Mouse (Mus musculus): Measurements from ENCODE around the gene S100a13. TPM values are rescaled to one million over a fixed set of nuclear protein-coding genes. Genes with fewer than 3 reads are reported as not detected.

S100a13 gene
- total RNA-seq, 1 experiment from 2014 or later: 112 TPM

DNA sequence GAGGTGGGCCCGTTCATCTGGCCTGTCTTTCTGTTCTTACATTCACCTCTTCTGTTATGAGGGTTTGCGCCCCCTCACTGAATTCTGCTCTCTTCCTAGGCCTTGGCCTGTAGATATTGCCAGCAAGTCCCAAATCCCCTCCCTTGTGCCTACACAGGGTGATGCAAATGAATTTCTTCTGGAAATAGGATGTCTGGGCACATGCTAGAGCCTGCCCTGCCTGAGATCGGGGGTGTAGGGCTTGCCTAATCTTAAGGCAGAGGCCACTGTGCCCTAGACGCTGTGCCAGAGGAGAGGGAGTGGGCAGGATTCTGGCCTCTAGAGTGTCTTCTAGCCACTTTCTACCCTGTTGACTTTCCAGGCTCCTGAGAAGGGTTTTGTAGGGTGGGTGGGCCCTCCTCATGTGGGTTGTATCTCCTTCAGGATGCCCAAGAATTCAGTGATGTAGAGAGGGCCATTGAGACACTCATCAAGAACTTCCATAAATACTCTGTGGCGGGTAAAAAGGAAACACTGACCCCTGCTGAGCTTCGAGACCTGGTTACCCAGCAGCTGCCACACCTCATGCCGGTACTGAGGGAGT lies 13.1 kb downstream of the S100a13 start:
- ATAC-seq (replicated peaks in 1 of 2; ENCODE audit: insufficient read depth in 1 of 2, low FRiP score in 2 of 2, low TSS enrichment in 1 of 2, low read depth in 1 of 2, poor library complexity in 2 of 2, severe bottlenecking in 2 of 2): no peak

DNA sequence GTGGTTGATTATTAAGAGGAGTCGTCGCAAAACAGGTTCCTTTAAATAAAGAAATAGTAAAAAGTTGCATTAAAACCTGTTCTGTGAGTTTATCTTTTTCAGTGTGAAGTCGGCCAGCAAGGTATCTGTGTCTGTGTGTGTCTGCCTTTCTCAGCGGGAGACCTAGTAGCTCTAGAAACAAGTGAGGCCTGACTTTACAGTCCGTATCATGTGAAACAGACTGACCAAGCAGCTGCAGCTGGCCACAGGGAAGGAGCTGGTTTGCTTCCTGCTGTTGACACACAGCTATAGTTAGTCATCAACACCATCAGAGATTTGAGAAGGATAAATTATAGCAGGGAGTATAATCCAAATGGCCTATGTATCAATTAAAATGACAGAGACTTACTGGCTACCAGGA lies 17.5 kb downstream of the S100a13 start:
- no peak for ATAC-seq (replicated peaks in 1 of 2; ENCODE audit: insufficient read depth in 1 of 2, low FRiP score in 2 of 2, low TSS enrichment in 1 of 2, low read depth in 1 of 2, poor library complexity in 2 of 2, severe bottlenecking in 2 of 2)

DNA sequence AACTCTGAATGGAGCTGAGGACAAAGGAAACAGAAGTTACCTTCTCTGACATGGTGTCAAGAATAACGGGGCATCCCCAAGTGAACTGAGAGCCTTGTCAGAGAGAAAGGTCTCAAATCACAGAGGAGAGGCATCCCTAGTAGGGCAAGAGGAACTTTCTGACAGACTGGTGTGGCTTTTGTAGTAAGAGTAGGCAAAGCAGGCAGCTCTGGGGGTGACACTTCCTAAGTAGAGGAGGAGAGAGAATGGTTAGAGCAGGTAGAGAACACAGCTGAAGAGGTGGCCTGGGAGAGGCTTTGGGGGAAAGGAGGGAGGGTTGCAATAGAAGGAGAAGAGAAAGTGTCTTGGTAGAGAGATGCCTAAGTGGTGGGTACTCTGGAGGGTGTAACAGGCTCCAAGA lies 21.2 kb downstream of the S100a13 start:
- ATAC-seq (replicated peaks in 1 of 2; ENCODE audit: insufficient read depth in 1 of 2, low FRiP score in 2 of 2, low TSS enrichment in 1 of 2, low read depth in 1 of 2, poor library complexity in 2 of 2, severe bottlenecking in 2 of 2): no peak

DNA sequence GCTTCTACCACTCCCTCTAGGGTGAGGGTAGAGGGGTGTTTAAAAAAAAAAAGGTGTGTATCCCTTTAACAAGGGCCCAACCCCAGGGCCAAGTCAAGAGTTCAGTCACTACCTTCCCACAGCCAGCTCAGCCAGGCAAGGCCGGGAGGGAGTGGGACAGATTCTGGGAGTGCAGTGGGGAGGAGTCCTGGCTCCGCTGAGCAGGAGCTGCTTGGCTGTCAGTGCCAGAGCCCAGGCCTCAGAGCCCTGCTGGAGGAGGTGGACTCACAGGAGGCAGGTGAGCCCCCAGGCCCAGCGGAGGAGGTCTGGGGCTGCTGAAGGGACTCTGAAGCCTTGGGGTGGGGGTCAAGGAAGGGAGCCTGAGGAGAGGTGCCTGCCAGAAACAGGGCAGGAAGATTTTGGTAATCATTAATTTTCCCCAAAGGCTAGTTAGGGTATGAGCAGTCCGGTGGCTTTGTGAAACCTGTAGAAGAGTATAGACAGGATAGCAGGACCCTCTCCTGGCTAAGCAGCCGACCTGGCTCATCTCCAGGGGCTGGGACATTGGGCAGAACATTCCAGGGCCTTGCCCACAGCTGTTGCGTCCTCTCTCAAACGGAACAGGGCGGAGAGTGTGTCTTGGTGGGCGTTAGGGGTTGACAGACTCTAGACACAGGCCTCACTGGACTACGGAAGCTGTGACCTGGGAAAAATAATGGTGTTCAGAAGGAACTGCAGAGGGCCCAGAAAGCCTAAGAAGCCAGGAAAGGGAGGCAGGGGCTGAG lies 23.1 kb downstream of the S100a13 start, which contains the start of gene S100a16:
S100a16 (plus strand) TSS at position 114 of the 764 bp plus-strand sequence.
- ATAC-seq (replicated peaks in 1 of 2; ENCODE audit: insufficient read depth in 1 of 2, low FRiP score in 2 of 2, low TSS enrichment in 1 of 2, low read depth in 1 of 2, poor library complexity in 2 of 2, severe bottlenecking in 2 of 2): no peak

DNA sequence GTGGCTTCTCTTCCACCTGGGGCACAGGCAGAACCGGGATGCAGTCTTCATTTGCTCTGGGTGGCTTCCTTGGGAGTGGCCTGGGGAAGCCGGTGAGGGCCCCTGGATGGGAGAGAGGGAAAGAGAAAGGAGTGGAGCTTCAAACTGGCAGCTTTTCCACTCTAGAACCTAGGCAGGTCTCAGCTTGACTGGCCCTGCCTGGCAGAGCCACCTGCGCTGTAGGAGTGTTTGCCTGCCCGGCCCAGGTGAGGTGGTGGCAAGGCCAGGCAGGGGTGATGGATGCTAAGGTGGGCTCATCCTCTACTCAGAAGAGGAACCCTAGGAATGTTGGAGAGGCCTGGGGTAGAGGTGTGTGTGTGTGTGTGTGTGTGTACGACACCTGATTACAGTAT lies 23.7 kb downstream of the S100a13 start:
- ATAC-seq (replicated peaks in 1 of 2; ENCODE audit: insufficient read depth in 1 of 2, low FRiP score in 2 of 2, low TSS enrichment in 1 of 2, low read depth in 1 of 2, poor library complexity in 2 of 2, severe bottlenecking in 2 of 2): no peak

DNA sequence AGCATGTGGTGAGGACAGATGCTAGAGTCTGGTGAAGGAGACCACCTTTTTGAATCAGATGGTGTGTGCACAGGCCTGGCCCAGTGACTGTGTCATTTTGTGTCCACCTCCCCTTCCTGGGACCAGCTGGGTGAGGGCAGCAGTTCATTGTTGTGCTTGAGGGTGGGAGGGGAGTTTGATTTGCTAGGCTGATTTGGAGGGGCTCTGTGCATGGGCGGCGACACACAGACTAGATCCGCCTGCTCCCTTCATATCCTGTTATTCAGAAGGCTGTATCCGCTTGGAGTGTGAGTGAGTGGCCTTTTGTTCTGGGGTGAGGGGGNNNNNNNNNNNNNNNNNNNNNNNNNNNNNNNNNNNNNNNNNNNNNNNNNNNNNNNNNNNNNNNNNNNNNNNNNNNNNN lies 26.7 kb downstream of the S100a13 start:
- no peak for ATAC-seq (replicated peaks in 1 of 2; ENCODE audit: insufficient read depth in 1 of 2, low FRiP score in 2 of 2, low TSS enrichment in 1 of 2, low read depth in 1 of 2, poor library complexity in 2 of 2, severe bottlenecking in 2 of 2)

DNA sequence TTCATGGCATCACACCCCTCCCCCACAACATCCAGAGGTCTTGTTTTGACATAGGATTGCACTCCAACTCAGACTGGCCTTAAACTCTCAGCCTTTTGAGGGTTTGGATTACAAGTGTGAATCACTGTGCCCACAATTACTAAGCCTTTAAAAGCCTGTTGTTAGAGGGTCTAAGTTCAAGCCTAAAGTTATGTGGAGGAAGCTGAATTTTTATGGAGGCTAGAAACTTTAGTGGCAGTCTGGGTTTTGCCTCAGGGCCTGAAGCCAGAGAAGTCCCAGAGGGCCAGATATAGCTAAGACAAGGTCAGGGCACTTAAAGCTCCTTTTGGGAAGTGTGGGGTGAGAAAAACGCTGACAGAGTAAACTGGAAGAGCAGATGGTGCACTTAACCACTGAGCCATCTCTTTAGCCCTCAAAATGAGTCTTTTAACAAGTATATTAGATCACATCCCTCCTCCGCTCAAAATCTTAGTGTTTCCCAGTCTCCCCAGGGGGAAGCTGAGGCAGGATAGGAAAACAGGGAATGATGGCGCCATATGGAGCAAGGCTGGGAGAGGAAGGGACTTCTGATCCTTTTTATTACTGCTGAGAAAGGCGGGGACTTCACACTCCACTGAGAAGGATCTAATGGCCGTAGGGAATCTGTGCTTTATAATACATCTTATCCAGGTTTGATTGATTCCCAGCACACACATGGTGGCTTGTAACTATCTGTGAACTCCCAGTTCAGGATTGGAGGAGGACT lies 35.6 kb downstream of the S100a13 start:
- no peak for ATAC-seq (replicated peaks in 1 of 2; ENCODE audit: insufficient read depth in 1 of 2, low FRiP score in 2 of 2, low TSS enrichment in 1 of 2, low read depth in 1 of 2, poor library complexity in 2 of 2, severe bottlenecking in 2 of 2)

DNA sequence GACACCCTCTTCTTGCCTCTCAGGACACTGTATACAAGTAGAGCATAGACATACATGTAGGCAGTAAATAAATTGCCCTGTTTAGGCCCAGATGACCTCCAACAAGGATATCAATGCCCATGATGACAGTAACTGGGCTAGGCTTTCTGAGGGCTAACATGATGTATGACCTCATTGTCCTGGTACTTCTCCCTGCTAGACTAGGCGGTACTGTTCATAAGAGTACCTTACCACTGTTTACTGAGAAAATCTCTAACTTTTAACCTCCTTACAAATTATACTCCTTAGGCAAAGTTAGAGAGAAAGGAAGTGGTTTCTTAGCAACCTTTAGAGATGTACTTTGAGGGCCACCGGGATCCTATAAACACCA lies 36.2 kb downstream of the S100a13 start:
- no peak for ATAC-seq (replicated peaks in 1 of 2; ENCODE audit: insufficient read depth in 1 of 2, low FRiP score in 2 of 2, low TSS enrichment in 1 of 2, low read depth in 1 of 2, poor library complexity in 2 of 2, severe bottlenecking in 2 of 2)

DNA sequence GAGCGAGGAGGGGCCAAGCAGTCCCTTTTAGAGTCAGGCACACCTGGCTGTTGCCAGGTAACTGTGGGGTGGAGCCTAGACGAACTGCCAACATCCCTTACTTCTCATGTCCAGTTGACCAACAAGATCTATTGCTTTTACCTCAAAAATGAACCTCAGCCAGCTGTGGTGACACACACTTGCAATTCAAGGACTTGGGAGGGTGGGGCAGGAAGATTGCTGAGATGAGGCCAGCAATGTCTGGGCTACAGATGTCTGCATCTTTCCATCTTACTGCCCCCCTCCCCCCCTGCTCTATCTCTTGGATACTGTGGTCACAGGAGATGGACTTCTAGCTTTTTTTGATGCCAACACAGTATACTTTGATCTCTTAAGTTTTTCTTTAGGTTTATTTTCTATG lies 38.0 kb downstream of the S100a13 start:
- ATAC-seq (replicated peaks in 1 of 2; ENCODE audit: insufficient read depth in 1 of 2, low FRiP score in 2 of 2, low TSS enrichment in 1 of 2, low read depth in 1 of 2, poor library complexity in 2 of 2, severe bottlenecking in 2 of 2): no peak

DNA sequence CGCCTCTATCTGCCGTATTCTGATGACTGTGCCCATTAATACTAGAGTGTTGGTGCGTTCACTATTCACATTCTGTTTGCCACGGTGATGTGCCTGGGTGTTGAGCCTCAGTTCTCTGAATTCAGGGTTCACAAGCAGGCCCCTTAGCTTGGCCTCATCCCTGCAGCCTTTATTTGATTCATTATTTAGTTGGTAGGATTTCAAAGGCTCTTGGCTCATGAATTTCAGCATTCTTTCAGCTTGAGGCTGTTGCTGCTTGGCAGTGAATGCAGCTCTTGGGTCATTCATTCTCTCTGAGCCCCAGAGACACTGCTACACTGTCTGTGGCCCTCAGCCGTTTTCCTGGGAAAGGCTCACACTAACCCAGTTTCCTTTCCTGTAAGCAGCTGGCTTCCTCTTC lies 41.7 kb downstream of the S100a13 start:
- ATAC-seq (replicated peaks in 1 of 2; ENCODE audit: insufficient read depth in 1 of 2, low FRiP score in 2 of 2, low TSS enrichment in 1 of 2, low read depth in 1 of 2, poor library complexity in 2 of 2, severe bottlenecking in 2 of 2): no peak

DNA sequence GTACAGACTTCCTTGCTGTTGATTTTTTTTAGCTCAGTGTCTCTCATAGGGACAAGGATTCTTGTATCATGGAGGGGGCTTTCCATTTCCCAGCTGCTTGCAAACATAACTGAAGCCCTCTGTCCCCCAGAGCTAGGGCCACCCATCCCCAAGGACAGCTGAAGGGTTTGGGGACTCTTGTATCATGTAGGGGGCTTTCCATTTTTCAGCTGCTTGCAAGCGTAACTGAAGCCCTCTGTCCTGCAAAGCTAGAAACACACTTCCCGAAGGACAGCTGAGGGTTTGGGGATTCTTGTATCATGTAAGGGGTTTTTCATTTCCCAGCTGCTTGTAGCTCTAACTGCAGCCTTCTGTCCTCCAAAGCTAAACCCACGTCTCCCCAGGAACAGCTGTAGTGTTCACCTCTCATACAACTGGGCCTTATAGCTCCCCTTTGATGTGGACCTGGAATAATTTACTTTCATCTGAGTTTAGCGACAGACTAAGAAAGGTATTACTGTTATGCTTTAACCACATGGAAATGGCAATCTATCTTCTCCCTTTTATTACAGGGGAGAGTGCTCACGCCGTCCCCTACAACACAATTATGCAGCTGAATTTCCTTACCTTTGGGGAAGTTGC lies 45.9 kb downstream of the S100a13 start, which contains the start of gene S100a3:
S100a3 (plus strand) TSS at position 571 of the 621 bp plus-strand sequence.
- ATAC-seq (replicated peaks in 1 of 2; ENCODE audit: insufficient read depth in 1 of 2, low FRiP score in 2 of 2, low TSS enrichment in 1 of 2, low read depth in 1 of 2, poor library complexity in 2 of 2, severe bottlenecking in 2 of 2): no peak

Other genes starting within 250 kb of the S100a13 start
- 15.7 and 19.6 TPM in 2 replicates for gene Dennd4b, start 249.2 kb upstream of the S100a13 start, total RNA-seq (2017)
- gene Gatad2b, start 221.3 kb upstream of the S100a13 start, total RNA-seq (2017): 33.5 and 34.1 TPM in 2 replicates
- gene Slc27a3, start 124.5 kb upstream of the S100a13 start, total RNA-seq (2017): 0.60 and 1.1 TPM in 2 replicates
- 20.9 and 22.6 TPM in 2 replicates for gene Ints3, start 80.8 kb upstream of the S100a13 start, total RNA-seq (2017)
- 0.38 TPM in 1 of 2 replicates, not detected in the other for gene Npr1, start 48.6 kb upstream of the S100a13 start, total RNA-seq (2017)
- 203 and 236 TPM in 2 replicates for gene Ilf2, start 38.3 kb upstream of the S100a13 start, total RNA-seq (2017)
- 52.2 and 60.1 TPM in 2 replicates for gene Snapin, start 23.4 kb upstream of the S100a13 start, total RNA-seq (2017)
- gene Chtop, start 4.9 kb upstream of the S100a13 start, total RNA-seq (2017): 109 and 142 TPM in 2 replicates
- gene S100a1, start within 50 bp of the S100a13 start, total RNA-seq (2017): 79.8 and 83.0 TPM in 2 replicates
- not detected in 2 replicates for gene S100a14, start 12.4 kb downstream of the S100a13 start, total RNA-seq (2017)
- not detected in 2 replicates for gene S100a16, start 22.8 kb downstream of the S100a13 start, total RNA-seq (2017)
- gene S100a3, start 46.1 kb downstream of the S100a13 start, total RNA-seq (2017): 1.6 TPM in 1 of 2 replicates, not detected in the other
- not detected in 2 replicates for gene S100a2, start 75.8 kb downstream of the S100a13 start, total RNA-seq (2017)
- gene Gm42674, start 87.5 kb downstream of the S100a13 start, total RNA-seq (2017): not detected in 2 replicates
- 29.5 and 78.7 TPM in 2 replicates for gene S100a4, start 89.3 kb downstream of the S100a13 start, total RNA-seq (2017)
- not detected in 2 replicates for gene S100a5, start 94.1 kb downstream of the S100a13 start, total RNA-seq (2017)
- 37.1 and 121 TPM in 2 replicates for gene S100a6, start 98.4 kb downstream of the S100a13 start, total RNA-seq (2017)
- gene S100a7a, start 139.6 kb downstream of the S100a13 start, total RNA-seq (2017): not detected in 2 replicates
- 2,013 and 6,407 TPM in 2 replicates for gene S100a8, start 154.5 kb downstream of the S100a13 start, total RNA-seq (2017)
- 1,063 and 5,883 TPM in 2 replicates for gene S100a9, start 181.3 kb downstream of the S100a13 start, total RNA-seq (2017)
- gene Pglyrp4, start 212.5 kb downstream of the S100a13 start, total RNA-seq (2017): not detected in 2 replicates

Data from hematopoietic stem cell, adult 5-6 weeks (primary cell).